Mouse (Mus musculus) T-helper 2 cell (primary cell): ENCODE data around the gene Gm45717.

Source experiments
- in situ Hi-C: fragments of 300-600 bp; cut with MboI, MseI; formaldehyde crosslinking; loops from one replicate; pipeline ENCODE4 v1.15.1; 2025; ENCODE audit warnings: high pct_unique_total_duplicates

The Gm45717 gene

DNA sequence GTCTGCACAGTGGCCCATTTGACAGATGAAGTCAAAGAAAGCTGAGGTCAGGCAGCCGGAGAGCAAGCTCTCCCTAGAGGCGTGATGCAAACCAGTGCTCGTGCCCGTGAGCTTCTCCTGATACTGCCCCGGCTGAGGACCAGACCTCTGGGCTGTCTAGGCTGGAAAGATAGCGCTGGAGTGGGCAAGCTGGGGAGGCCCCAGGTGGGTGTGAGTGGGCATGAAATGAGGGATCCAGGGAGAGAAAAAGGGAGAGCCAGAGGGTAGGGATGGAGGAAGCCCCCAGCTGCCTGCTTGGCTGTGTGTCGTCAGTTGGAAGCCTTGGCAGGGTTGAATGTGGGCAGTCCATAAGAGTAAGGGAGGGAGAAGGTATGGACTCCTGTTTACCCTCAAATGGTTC is 11.5 kb downstream of the Gm45717 start:
- in situ Hi-C loops, result no loop called here

DNA sequence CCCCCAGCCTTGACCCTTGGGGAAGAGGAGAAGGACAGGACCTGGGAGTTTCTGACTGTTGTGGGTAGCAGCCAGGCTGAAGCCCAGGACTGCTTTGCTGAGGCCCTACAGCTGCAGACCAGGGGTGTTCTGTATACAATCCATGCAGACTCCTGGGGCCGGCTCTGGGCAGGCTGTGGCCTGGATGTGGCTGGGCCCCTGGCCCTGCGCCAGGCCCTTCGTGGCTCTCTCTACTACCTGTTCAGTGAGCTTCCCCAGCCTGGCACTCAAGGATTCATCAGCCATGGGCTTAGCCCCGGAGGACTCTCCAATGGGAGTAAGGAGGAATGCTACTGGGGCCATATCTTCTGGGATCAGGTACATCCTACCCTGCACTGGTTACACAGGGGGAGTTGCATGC is 12.4 kb downstream of the Gm45717 start:
- in situ Hi-C loops, result no loop called here

DNA sequence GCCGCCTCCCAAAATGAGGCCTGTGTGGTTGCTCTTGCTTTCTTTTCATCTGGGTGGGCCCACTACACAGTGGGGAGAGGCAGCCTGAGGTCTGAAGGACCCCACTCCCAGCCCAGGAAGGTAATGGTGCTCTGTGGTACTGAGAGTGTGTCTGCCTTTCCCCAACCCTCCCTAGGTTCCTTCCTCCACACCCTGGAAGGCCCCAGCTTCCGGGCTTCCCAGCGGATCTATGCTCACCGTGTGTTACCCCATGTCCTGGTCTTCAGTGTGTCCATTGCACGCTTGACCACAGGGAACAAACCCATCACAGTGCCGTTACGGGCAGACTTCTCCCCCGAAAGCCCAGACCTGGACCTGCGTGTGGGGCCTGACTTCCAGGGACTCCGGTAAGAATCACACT is 12.9 kb downstream of the Gm45717 start:
- in situ Hi-C loops, result no loop called here

DNA sequence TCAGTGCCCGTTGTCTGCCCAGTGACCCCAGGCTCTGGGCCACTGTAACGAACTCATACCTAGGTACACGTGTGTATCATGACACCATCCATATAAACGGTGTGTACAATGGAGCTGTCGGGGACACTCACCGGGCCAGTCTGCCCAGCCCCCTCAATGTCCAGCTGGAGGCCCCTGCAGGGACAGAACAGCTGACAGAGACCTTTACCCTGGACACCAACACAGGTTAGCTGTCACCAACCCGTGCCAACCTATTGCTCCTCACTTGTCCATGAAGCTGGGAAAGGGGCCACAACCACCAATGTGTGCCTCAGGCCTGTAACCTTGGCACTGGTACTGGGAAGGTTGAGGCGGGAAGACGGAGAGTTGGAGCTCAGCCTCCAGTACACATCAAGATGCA is 13.4 kb downstream of the Gm45717 start:
- in situ Hi-C loops, result no loop called here

DNA sequence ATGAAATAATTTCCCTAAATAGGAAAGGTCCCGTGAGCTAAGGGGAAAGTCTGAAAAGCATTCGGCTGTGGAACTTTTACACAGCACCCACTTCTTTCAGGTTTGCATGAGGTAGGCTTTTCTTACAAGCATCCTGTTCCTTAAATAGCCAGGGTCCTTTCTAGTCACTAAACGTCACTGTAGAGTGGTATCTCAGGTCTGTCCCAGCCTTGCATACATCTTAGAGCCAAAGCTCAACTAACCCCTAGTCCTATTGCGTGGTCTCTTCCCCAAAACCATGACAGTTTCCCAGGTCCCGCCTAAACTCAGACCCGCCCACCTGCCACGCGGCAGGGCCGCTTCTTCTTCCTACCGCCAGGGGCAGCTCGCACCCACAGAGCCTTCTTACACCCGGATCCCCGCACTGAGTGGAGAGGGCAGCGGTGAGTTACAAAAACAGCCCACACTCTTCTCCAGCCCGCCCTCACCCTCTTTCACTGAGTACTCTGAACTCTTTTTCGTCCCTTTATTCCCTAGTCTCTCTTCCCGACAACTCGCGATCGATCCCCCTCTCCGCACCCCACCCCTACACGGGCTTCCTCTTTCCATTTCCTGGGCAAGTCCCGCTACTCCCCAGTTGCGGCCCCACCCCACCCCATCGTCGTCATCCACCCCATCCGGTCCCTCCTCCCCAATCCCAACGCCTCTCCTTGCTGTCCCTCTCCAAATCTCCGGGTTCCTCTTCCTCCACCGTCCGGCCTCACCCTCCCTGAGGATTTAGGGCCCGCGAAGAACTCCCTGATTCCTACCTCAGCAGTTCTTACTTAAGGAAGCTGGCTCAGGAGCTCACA is 14.3 kb downstream of the Gm45717 start, which contains the start of gene Pgghg:
TSS of gene Pgghg (plus strand) at position 170 of the 830 bp plus-strand sequence.
- in situ Hi-C loops, result no loop called here

DNA sequence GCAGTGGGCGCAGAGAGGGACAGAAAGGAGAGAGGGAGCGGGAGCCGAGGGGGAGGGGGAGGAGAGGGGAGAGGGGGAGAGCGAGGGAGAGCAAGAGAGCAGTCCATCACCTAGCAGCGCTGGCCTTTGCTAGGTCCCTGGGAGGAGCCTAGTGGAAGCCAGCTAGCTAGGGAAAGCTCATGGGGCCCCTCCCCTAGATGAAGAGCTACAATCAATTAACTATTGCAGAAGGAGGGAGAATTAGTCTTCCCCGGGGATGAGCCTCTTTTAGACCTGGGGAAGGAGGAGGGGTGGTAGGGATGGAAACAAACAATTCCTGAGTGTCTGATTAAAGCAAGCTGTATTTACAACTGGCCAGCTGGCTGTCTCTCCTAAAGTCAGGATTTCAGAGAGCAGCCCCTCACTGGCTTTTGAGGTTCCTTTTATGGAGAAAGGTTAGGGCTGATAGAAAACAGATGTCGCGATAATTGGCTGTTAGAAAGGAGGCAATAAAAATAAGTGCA is 16.0 kb downstream of the Gm45717 start:
- in situ Hi-C loops, result no loop called here

DNA sequence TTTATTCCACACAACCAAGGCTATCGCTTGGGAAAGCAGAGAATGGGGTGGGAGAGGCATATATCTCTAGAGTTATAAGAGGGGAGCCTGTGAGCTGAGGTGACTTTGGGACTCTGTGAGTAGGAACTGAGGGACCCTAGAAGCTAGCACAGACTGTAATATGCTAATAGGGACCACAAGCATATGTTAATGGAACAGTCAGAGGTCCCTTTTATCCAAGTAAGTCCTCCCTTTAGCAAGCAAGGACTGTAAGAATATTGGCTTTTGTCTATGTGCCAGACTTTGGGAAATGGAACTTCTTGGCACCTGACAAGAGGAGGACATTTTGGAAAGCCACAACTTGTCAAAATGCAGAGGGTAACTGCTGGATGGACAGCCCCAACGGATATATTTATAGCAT is 16.8 kb downstream of the Gm45717 start:
- in situ Hi-C loops, result no loop called here

DNA sequence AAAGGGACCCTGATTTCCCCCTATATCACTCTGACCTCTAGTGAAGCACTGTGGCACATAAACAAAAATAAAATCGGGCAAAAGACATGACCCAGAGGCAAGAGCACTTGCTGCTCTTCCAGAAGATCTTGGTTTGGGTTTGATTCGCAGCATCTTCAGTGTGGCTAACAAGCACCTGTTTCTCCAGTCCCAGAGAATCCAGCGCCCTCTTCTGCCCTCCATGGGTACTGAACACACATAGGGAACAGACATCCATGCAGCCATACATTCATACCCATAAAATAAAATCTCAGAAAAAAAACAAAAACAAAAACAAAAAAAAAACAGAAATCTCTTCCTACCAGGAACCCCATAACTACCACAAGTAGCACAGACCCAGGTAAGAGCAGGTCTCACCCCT is 17.3 kb downstream of the Gm45717 start:
- in situ Hi-C loops, result no loop called here

DNA sequence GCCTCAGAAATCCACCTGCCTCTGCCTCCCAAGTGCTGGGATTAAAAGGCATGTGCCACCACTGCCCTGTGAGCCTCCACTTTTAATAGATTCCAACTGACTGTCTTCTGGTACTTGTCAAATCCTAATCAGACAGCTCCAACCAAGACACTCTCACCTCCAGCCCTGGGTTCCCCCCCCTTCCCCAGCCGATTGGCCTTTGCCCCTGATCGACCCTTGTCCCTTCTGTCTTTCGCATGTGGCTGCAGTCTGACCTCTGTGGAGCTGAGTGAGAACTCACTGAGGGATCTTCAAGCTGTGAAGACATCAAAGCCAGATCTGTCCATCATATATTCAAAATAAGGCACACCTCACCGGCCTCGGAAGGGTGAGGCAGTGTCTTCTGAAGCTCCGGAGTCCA is 28.6 kb downstream of the Gm45717 start:
- in situ Hi-C loops, result no loop called here

DNA sequence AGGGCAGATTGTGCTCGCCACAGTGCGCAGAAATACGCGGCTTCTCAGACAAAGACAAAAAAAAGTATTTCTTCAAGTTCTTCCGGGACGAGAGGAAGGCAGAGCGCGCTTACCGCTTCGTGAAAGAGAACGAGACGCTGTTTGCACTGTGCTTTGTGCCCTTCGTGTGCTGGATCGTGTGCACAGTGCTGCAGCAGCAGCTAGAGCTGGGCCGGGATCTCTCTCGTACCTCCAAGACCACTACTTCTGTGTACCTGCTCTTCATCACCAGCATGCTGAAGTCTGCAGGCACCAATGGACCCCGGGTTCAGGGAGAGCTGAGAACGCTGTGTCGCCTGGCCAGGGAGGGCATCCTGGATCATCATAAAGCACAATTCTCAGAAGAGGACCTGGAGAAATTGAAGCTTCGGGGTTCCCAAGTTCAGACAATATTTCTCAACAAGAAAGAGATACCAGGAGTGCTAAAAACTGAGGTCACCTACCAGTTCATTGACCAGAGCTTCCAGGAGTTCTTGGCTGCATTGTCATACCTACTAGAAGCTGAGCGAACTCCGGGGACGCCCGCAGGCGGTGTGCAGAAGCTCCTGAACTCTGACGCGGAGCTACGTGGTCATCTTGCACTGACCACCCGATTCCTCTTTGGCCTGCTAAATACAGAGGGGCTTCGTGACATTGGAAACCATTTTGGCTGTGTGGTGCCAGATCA is 32.5 kb downstream of the Gm45717 start:
- in situ Hi-C loops, result no loop called here

DNA sequence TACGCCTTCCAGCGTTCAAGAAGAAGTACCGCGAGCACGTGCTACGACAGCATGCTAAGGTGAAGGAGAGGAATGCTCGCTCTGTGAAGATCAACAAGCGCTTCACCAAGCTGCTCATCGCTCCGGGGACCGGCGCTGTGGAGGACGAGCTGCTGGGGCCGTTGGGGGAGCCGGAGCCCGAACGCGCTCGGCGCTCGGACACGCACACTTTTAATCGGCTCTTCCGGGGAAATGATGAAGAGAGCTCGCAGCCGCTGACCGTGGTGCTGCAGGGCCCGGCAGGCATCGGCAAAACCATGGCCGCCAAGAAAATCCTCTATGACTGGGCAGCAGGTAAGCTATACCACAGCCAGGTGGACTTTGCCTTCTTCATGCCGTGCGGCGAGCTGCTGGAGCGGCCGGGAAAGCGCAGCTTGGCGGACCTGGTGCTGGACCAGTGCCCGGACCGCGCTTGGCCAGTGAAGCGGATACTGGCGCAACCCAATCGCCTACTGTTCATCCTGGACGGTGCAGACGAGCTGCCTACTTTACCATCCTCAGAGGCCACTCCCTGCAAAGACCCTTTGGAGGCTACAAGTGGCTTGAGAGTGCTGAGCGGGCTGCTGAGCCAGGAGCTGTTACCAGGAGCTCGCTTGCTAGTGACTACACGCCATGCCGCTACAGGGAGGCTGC is 33.2 kb downstream of the Gm45717 start:
- in situ Hi-C loops, result no loop called here

DNA sequence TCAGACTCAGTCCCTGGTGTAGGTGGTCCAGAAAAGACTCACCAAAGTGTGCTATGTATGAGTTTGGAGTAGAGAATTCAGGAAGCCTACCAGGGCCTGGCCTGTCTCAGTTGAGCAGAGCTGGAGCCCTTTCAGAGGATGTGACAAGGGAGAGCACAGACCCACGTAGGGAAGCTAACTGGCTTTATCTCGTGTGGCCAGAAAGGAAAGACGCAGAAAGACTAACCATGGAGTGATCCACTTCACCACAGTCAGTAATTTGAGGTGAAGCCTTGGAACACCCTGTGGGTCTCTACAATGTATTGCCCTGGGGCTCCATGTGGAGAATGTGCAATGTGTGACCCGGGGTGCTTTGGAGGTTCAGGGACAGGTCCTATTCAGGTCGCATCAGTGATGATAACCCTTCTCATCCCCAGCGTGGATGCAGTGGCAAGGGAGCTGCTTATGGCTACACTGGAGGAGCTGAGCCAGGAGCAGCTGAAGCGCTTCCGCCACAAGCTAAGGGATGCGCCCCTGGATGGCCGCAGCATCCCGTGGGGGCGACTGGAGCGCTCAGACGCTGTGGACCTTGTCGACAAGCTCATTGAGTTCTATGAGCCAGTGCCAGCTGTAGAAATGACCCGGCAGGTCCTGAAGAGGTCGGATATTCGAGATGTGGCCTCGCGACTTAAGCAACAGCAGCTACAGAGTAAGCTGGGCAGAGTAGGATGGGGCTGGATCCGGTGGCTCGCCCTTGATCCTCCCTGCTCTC is 34.3 kb downstream of the Gm45717 start:
- in situ Hi-C loops, result no loop called here

DNA sequence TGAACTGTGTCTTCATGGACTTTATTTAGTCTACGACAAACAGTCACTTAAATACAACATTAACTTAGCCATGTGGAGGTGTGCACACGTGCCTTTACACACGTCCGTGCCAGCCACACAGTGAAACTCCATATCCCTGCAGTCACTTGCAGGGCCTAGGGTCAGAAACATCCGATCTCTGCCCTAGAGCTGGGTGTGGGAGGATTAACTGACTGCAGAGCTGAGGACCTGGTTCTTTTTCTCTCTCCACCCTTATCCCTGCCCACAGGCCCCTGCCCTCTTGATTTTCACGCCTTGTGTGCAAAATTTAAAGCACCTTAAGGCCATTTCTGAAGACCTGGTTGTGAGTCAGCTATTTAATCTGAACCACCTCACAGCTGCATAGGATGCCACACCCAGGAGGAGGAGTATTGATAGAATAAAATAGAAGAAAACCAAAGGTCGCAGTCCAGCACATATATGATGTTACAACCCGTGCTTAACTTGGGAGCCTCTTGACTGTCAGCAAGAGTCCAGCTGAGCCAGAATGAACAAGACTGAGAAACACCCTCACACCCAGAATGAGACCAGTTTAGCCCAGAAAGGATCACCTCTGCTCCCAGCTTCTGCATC is 35.2 kb downstream of the Gm45717 start, which contains the start of gene Nlrp6:
TSS of gene Nlrp6 (plus strand) at position 485 of the 612 bp plus-strand sequence.
- in situ Hi-C loops, result no loop called here

DNA sequence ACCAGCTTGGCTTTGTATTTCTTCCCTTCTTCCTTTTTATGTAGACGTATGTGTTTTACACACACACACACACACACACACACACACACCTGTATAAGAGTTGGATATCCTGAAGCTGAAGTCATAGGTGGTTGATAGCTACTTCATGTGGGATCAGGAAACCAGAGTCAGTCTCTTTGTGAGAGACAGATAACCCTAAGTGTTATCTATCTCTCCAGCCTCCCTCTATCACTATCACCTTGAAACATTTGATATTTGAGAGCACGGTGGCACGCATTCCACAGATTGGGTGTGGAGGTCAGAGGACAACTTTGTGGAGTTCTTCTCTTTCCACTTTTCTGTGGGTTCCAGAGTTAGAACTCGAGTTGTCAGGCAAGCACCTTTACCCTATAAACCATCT is 35.8 kb downstream of the Gm45717 start:
- in situ Hi-C loops, result no loop called here

DNA sequence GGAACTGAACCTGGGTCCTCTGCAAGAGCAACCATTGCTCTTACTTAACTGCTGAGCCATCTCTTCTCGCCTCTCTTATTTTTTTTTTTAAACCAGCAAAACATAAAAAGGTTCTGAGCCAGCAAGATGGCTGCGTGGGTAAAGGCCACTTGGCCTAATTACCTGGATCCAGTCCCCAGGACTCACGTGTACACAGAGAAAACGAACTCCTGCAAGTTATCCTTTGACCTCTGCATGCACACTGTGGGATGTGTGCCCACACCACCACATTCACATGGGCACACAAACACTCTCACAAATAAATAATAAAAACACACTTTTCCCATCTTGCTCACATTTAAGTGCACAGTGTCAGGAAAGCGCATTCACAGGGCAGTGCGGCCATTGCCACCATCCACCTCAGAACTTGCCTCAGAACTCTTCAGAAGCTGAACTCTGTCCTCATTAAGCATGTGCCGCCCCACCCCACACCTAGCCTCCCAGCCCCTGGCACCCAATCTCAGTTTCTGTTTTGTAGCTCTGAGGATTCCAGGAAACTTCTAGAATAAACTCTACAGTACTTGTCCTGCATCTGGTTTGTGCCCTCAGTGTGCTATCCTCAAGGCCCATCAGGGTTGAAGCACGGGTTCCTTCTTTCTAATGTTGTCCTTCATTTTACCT is 41.6 kb downstream of the Gm45717 start:
- in situ Hi-C loops, result no loop called here

DNA sequence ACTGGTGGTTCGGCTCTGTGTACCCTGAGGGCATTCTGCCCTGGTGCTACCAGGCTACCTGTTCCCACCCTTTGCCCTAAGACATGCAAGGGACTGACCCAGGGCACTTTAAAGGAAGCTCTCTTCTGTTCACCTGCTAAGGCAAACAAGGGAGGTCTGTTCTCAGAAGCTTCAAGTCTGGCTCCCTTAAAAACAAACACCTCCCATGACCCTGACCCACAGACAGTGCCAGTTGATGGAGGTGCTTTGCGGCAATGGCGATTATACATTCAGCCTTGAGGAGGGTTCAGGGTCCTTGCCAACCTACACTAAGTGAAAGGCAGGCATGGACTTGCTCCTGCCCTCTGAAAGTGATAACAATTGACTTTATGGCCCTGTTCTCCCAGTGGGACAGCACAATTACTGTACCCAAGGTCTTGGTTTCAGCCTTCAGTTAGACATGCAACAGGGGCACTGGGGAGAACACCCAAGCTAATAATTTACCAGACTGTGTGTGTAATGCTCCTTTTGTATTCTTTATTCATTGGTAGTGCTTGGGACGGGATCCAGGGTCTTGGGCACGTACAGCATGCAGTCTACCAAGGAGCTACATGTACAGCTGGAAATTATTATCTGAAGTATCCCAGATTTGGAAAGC is 42.8 kb downstream of the Gm45717 start:
- in situ Hi-C loops, result no loop called here

DNA sequence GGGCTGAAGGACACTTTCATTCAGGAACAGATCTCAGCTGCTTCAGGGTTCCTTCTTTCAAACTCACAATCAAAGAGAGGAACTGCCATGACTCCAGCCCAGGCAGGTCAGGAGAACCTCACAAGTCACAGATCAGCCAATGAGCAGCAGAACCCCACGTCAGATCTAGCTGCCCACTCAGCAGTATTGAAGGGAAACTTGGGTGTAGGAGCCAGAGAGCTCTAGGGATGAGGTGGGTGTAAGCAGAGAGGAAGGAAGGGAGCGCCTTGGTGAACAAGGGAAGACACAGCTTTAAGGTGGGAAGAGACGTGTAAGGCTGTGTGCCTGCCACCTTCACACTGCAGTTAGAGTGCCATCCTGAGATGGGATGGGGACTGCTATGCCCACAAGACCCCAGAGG is 43.4 kb downstream of the Gm45717 start:
- in situ Hi-C loops, result no loop called here

DNA sequence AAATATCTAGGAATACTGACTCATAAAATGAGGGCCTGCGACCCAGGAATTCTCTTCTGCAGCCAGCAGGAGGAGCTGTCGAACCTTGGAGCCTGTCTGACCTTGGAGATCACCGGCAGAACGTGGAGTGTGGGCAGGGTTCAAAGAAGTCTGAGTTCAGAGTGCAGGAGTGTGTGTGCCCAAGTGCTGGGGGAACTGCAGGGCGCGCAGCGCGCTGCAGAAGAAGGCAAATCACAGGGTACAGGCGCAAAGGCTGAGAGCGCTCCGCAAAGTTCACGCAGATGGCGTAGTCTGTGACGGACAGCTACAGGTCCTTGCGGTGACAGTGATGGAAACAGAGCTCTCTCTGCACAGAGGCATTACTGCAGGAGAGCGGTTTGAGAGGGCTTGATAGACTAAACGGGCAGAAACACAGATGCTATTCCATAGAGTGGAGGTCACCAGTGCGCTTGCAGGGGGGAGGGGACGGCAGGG is 47.1 kb downstream of the Gm45717 start:
- in situ Hi-C loops, result loop anchor here (5.0 to 10.0 kb wide), 2 partner anchors 144 to 266 kb away; partner anchors contain the start of gene Rnh1

DNA sequence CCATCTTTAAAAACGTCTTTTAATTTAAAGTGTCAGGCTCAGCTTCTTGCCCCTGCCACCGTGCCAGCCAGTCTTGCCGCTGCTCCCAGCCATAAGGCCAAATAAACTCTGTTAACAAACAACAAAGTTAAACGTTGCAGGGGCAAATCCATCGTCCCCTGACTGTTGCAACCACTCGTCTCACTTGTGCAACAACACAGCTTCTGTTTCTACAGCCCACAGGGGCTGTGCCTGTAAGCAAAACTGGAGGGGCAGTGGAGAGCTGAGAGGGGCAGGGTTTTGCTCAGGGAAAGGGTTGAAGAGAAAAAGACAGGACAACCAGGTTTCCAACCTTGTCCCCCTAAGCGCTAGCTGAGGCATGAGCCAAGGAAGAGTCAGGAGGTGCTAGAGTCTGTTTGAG is 47.6 kb downstream of the Gm45717 start:
- in situ Hi-C loops, result loop anchor here (5.0 to 10.0 kb wide), 2 partner anchors 144 to 267 kb away; partner anchors contain the start of gene Rnh1

DNA sequence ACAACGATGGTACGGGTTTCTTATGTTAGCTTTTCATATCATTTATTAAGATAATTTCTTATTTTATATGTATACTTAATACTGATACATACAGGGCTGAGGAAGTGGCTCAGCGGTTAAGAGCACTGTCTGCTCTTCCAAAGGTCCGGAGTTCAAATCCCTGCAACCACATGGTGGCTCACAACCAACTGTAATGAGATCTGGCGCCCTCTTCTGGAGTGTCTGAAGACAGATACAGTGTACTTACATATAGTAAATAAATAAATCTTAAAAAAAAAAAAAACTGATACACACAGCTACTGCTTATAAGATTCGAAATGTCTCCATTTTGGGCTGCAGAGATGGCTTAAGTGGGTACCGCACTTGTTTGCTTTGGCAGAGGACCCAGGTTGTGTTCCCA is 48.0 kb downstream of the Gm45717 start:
- in situ Hi-C loops, result loop anchor here (5.0 to 10.0 kb wide), 2 partner anchors 145 to 267 kb away; partner anchors contain the start of gene Rnh1
